Mouse (Mus musculus) heart, embryonic 13.5 days (tissue): ENCODE results near the gene Tmem45a. TPM values are rescaled to one million over a fixed set of nuclear protein-coding genes. Genes with fewer than 3 reads are reported as not detected.

Experiments
- ATAC-seq: fragments of 200-750 bp; cut with Nextera tagmentation; 2 replicates; pipeline ENCODE4 v1.8.0; 2017; ENCODE audit warnings: moderate TSS enrichment; ENCODE audit not compliant: insufficient number of reproducible peaks, low FRiP score, low TSS enrichment; ENCODE audit errors: extremely low read depth
- H3K27ac ChIP-seq: fragments of 300-500 bp; sonication (generic); replicated peaks from 2 replicates; pipeline ENCODE4 v1.5.1; 2015; ENCODE audit warnings: moderate library complexity, mild to moderate bottlenecking, inconsistent platforms
- H3K27me3 ChIP-seq: fragments of 300-500 bp; sonication (generic); replicated peaks from 2 replicates; pipeline ENCODE4 v1.6.1; 2015; ENCODE audit warnings: mild to moderate bottlenecking, inconsistent platforms
- H3K36me3 ChIP-seq: fragments of 300-500 bp; sonication (generic); 2 replicates; pipeline ENCODE4 v1.6.1; 2015; ENCODE audit warnings: mild to moderate bottlenecking, inconsistent platforms
- H3K4me1 ChIP-seq: fragments of 300-500 bp; sonication (generic); 2 replicates; pipeline ENCODE4 v1.6.1; 2015; ENCODE audit warnings: inconsistent platforms
- H3K4me2 ChIP-seq: fragments of 300-500 bp; sonication (generic); 2 replicates; pipeline ENCODE4 v1.6.1; 2015; ENCODE audit warnings: inconsistent platforms, mild to moderate bottlenecking, moderate library complexity
- H3K4me3 ChIP-seq: fragments of 300-500 bp; sonication (generic); 2 replicates; pipeline ENCODE4 v1.5.1; 2015; ENCODE audit warnings: moderate library complexity, mild to moderate bottlenecking, inconsistent platforms
- H3K9ac ChIP-seq: fragments of 300-500 bp; sonication (generic); 2 replicates; pipeline ENCODE4 v1.6.1; 2015; ENCODE audit warnings: inconsistent platforms, mild to moderate bottlenecking, moderate library complexity
- H3K9me3 ChIP-seq: fragments of 300-500 bp; sonication (generic); 2 replicates; pipeline ENCODE4 v1.6.1; 2016; ENCODE audit warnings: inconsistent platforms
- WGBS: fragments of 180-500 bp; shearing (Covaris S2); methylation state at CpG from one replicate; pipeline ENCODE4 v1.1.7; 2015; ENCODE audit warnings: mixed read lengths; 5-methylcytosine and 5-hydroxymethylcytosine counted together
- polyA plus RNA-seq: library from polyadenylated mRNA; unstranded; fragments of >200 nt; fragmentation: Nextera tagmentation; extraction: Ambion mirVana; gene quantifications from 2 replicates; pipeline ENCODE4 v1.2.1, GENCODE M21; 2015

The Tmem45a gene
- polyA plus RNA-seq, 1 experiment from 2014 or later: 14.3 TPM

DNA sequence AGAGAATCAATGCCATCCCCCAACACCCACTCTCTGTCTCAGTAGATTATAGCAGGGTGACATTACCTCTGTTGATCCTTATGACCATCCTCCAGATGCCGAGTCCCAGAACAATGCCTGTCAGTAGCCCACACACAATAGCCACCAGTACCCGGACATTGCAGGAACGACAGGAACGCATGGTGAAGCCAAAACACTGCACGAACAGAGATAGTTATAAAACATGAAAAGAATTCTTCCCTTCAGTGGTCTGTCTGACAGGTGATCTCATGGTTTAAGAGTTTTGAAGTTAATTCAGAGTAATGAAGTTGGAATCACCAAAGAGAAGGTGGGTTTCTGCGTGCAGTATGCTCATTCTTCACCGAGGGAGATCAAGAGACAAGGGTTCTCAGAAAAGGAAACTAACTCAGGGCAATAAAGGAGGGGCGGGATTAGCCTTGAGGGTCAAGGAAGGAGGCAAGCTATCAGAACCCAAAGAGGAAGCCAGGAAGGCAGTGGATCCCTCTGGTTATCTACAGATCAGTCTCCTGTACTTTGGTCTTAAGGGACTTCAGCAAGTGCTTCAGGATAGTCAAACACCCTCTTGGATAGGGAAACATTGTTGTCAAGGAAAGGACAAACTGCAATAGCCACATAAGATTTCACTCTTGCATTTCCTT, 90.4 kb downstream of the Tmem45a start, which contains the start of gene Adgrg7:
Gene Adgrg7 (minus strand): TSS at position 375 of the 659 bp plus-strand sequence.
- no peak within 1 kb of the TSS for H3K27ac ChIP-seq
- no peak within 1 kb of the TSS for H3K4me2 ChIP-seq
- WGBS: 67% methylated on average over 8 of the region's 8 CpGs
- no peak within 1 kb of the TSS for H3K4me3 ChIP-seq
- no peak within 1 kb of the TSS for H3K9ac ChIP-seq
- H3K36me3 ChIP-seq: no peaks in the 10 kb centered on the region
- no peak for ATAC-seq
- H3K9me3 ChIP-seq: no peaks in the 10 kb centered on the region
- no peaks in the 10 kb centered on the region for H3K4me1 ChIP-seq
- no peaks in the 10 kb centered on the region for H3K27me3 ChIP-seq

DNA sequence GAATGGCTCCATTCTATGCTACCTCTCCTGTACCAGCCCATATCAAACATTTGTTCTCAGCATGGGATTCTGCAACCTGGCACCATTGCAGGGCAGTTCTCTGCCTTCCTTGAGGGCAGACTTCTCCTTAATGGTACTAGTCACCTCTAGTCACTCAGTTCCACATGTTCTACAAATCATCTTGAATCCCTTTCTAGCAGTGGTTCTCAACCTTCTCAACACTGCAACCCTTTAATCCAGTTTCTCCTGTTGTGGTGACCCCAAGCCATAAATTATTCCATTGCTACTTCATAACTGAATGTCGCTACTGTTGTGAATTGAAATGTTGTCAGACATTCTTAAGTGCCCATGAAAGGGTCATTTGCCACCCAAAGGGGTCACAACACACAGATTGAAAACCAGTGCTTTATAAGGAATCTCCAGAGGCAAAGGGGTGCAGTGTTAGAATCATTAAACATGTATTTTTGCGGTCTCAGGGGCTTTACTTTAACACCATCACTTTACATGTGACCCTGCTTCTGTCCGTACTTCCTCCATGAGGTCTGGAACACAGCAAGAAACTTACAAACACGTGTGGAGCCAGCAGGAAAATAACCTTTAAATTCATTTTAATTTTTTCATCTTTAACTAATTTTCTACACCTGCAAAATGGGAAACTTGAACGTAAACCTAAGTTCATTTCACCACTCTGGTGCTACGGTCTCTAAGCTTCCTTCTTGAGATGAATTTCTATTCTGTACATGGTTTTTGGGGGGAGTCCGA, 91.4 kb downstream of the Tmem45a start:
- H3K9me3 ChIP-seq: no peaks in the 10 kb centered on the region
- no peak for ATAC-seq
- no peak overlapping the region for H3K4me2 ChIP-seq

DNA sequence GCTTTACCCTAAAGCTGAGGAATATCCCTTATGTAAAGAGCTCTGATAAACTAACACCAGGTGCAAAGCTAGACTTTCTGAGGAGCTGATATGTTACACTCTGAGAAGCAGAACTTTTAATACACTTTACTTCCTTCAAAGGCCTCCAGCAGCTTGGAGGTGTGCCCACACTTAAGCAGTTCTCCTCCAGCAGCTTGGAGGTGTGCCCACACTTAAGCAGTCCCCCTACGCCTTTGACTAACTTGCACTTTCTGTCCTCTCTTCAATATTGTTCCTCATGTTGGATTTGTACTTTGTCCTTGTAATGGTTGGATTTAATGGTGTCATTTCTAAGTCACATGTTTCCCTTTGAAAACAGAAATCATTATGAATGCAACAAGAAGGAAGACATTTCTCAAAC, 92.2 kb downstream of the Tmem45a start:
- no peak overlapping the region for H3K4me3 ChIP-seq
- no peaks in the 10 kb centered on the region for H3K4me1 ChIP-seq
- H3K36me3 ChIP-seq: no peaks in the 10 kb centered on the region
- no peaks in the 10 kb centered on the region for H3K9me3 ChIP-seq
- no peak for ATAC-seq
- H3K27me3 ChIP-seq: no peaks in the 10 kb centered on the region
- WGBS: 68% methylated on average over 1 of the region's 1 CpGs
- H3K4me2 ChIP-seq: no peak overlapping the region
- no peak overlapping the region for H3K9ac ChIP-seq
- H3K27ac ChIP-seq: no peak overlapping the region

More for the DNA sequence above, 91.4 kb downstream of the Tmem45a start:
- no peaks in the 10 kb centered on the region for H3K36me3 ChIP-seq
- no peak overlapping the region for H3K4me3 ChIP-seq
- WGBS: 79% methylated on average over 7 of the region's 7 CpGs
- H3K9ac ChIP-seq: no peak overlapping the region
- H3K27me3 ChIP-seq: no peaks in the 10 kb centered on the region
- H3K27ac ChIP-seq: no peak overlapping the region
- H3K4me1 ChIP-seq: no peaks in the 10 kb centered on the region

DNA sequence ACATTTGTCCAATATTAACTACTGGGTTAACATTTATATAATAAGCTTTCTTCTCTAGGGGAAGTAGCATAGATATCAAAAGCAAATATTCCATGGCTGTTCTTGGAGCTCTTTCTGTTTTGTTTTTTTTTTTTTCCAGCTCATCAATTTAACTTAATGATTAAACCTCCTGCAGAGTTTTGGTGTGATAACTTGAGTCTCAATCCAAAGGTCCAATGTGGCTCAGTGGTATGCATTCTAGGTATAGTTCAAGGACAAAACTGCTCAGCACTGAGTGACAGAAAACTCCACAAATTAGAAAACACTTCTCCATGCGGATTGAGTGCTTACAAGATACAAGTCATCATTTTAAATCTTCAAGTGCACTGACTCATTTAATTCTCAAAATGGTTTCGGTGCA, 100.0 kb downstream of the Tmem45a start:
- Histone ChIP-seq H3K9ac (no peak overlapping the region), H3K4me2 (no peak overlapping the region), H3K27me3 (no peaks in the 10 kb centered on the region), H3K27ac (no peak overlapping the region), H3K4me3 (no peak overlapping the region), H3K36me3 (no peaks in the 10 kb centered on the region), H3K9me3 (no peaks in the 10 kb centered on the region), H3K4me1 (no peaks in the 10 kb centered on the region)
- 83% methylated on average over 2 of the region's 2 CpGs for WGBS
- no peak for ATAC-seq

DNA sequence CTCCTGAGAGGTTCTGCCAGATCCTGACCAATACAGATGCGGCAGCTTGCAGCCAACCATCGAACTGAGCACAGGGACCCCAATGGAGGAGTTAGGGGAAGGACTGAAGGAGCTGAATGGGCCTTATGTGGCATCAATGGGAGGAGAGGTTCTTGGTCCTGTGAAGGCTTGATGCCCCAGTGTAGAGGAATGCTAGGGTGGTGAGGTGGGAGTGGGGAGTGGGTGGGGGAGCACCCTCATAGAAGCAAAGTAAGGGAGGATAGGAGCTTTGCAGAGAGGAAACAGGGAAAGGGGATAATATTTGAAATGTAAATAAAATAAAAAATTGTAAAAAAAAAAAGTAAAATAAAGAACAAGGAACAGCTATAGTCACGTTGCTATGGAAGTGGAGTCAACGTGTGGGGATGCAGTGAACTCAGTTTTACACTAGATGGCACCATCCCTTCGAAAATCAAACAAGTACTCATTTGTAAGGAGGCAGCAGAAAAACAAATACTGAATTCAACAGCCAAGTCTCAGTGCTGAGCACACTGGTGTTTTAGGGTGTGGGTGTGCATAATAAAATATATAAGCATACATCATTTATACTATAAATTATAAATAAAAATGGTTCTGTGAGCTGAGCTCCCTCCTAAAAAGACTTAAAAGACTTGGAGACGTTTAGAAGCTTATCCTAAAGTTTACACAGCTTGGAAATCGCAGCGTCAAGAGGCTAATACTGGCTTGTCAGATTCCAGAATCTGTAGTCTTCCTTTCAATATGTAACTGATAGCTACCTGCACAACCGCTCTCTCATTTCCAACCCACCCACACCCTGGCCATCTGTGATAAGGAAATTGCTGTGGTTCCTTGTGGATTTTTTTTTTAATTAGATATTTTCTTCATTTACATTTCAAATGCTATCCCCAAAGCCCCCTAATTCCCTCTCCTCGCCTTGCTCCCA, 114.5 kb downstream of the Tmem45a start:
- no peaks in the 10 kb centered on the region for H3K4me1 ChIP-seq
- H3K9ac ChIP-seq: no peak overlapping the region
- H3K9me3 ChIP-seq: no peaks in the 10 kb centered on the region
- no peak overlapping the region for H3K4me2 ChIP-seq
- no peak overlapping the region for H3K27ac ChIP-seq
- H3K4me3 ChIP-seq: no peak overlapping the region
- 43% methylated on average over 10 of the region's 10 CpGs for WGBS
- no peak for ATAC-seq
- H3K27me3 ChIP-seq: no peaks in the 10 kb centered on the region
- no peaks in the 10 kb centered on the region for H3K36me3 ChIP-seq

Other genes with a start within 250 kb of the Tmem45a start
- 129 and 138 TPM in 2 replicates for gene Tfg, start 168.7 kb downstream of the Tmem45a start, polyA plus RNA-seq
- not detected in 2 replicates for gene Adgrg7, start 90.3 kb downstream of the Tmem45a start, polyA plus RNA-seq
- 0.39 and 0.93 TPM in 2 replicates for gene Lnp1, start 41.9 kb upstream of the Tmem45a start, polyA plus RNA-seq
- 0.07 TPM in 1 of 2 replicates, not detected in the other for gene Tmem45a2, start 185.2 kb upstream of the Tmem45a start, polyA plus RNA-seq
- gene Tomm70a, start 235.5 kb upstream of the Tmem45a start, polyA plus RNA-seq: 35.6 and 36.7 TPM in 2 replicates